Mouse (Mus musculus) lung, embryonic 14.5 days (tissue): Measurements from ENCODE around the gene H2-K1. TPM values are rescaled to one million over a fixed set of nuclear protein-coding genes. Genes with fewer than 3 reads are reported as not detected.
"Not testable (repeated sequence)": the region's sequence is repeated elsewhere in the genome, so short reads cannot be mapped to it uniquely, and the experiment has no call there.

Experiments
- ATAC-seq: fragments of 200-750 bp; cut with Nextera tagmentation; 2 replicates; pipeline ENCODE4 v1.8.0; 2017; ENCODE audit warnings: mild to moderate bottlenecking, moderate TSS enrichment, moderate library complexity; ENCODE audit not compliant: insufficient read depth
- DNase-seq: peaks from one replicate; pipeline ENCODE4 v3.0.0-alpha.2; 2015
- H3K27ac ChIP-seq: fragments of 300-500 bp; sonication (generic); 2 replicates; pipeline ENCODE4 v1.5.1; 2014; ENCODE audit warnings: low read depth, mild to moderate bottlenecking, moderate library complexity
- H3K27me3 ChIP-seq: fragments of 300-500 bp; sonication (generic); 2 replicates; pipeline ENCODE4 v1.6.1; 2014; ENCODE audit warnings: low read length, control low read depth; ENCODE audit not compliant: insufficient read depth
- H3K36me3 ChIP-seq: fragments of 300-500 bp; sonication (generic); 2 replicates; pipeline ENCODE4 v1.6.1; 2014; ENCODE audit warnings: control low read depth; ENCODE audit not compliant: insufficient read depth
- H3K4me1 ChIP-seq: fragments of 300-500 bp; sonication (generic); 2 replicates; pipeline ENCODE4 v1.6.1; 2014; ENCODE audit warnings: antibody characterized with exemption, control low read depth; ENCODE audit not compliant: insufficient read depth
- H3K4me2 ChIP-seq: fragments of 300-500 bp; sonication (generic); 2 replicates; pipeline ENCODE4 v1.6.1; 2014; ENCODE audit warnings: mild to moderate bottlenecking
- H3K4me3 ChIP-seq: fragments of 300-500 bp; sonication (generic); 2 replicates; pipeline ENCODE4 v1.5.1; 2014; ENCODE audit warnings: low read depth, low read length
- H3K9ac ChIP-seq: fragments of 300-500 bp; sonication (generic); 2 replicates; pipeline ENCODE4 v1.6.1; 2014
- H3K9me3 ChIP-seq: fragments of 300-500 bp; sonication (generic); 2 replicates; pipeline ENCODE4 v1.6.1; 2016; ENCODE audit warnings: low read depth, low read length, control low read depth
- CTCF ChIP-seq: IDR thresholded peaks from 2 replicates; pipeline ENCODE4 v1.5.1; 2016; ENCODE audit warnings: antibody characterized with exemption, low read depth
- WGBS: fragments of 180-500 bp; shearing (Covaris S2); extraction: QIAGEN DNeasy Blood & Tissue Kit; methylation state at CpG from one replicate; pipeline ENCODE4 v1.1.7; 2014; 5-methylcytosine and 5-hydroxymethylcytosine counted together
- polyA plus RNA-seq: library from polyadenylated mRNA; unstranded; fragments of >200 nt; fragmentation: Nextera tagmentation; extraction: Ambion mirVana; gene quantifications from 2 replicates; pipeline ENCODE4 v1.2.1, GENCODE M21; 2014

Gene H2-K1
- polyA plus RNA-seq, 1 experiment from 2014 or later: 24.4 TPM

- Histone ChIP-seq H3K9ac (peak overlapping the region; percentile 53), H3K27ac (no peak overlapping the region), H3K4me2 (peak overlapping the region; percentile 93), H3K4me3 (peak overlapping the region; percentile 52), H3K9me3 (no peaks in the 10 kb centered on the region), H3K27me3 (peaks cover 22% of the 10 kb centered on the region), H3K36me3 (no peaks in the 10 kb centered on the region), H3K4me1 (no peaks in the 10 kb centered on the region)
- peak; percentile 31; the same call in 1 of the 2 replicates for ATAC-seq
- WGBS: 2% methylated on average over 86 of the region's 87 CpGs
- peak; percentile 11 for DNase-seq
- TF ChIP-seq CTCF: no peak
These were observed 602 bp downstream of the H2-K1 start for GRCm38 (mm10) chr17:33999341-34000149.

GRCm38 (mm10) chr17:33998697-33999096 is 1.4 kb downstream of the H2-K1 start:
- H3K4me2 ChIP-seq, ATAC-seq, H3K9ac ChIP-seq, DNase-seq, H3K4me3 ChIP-seq, H3K9me3 ChIP-seq, H3K4me1 ChIP-seq, H3K36me3 ChIP-seq, H3K27ac ChIP-seq: not testable (repeated sequence)
- H3K27me3 ChIP-seq: peaks cover 22% of the 10 kb centered on the region
- 35% methylated on average over 5 of the region's 5 CpGs for WGBS

GRCm38 (mm10) chr17:33997025-33997424 is 3.1 kb downstream of the H2-K1 start:
- not testable (repeated sequence) for ATAC-seq

GRCm38 (mm10) chr17:33995651-33996050 is 4.5 kb downstream of the H2-K1 start:
- ATAC-seq: no peak
- no peaks in the 10 kb centered on the region for H3K36me3 ChIP-seq
- no peaks in the 10 kb centered on the region for H3K9me3 ChIP-seq
- DNase-seq: no peak
- no peak overlapping the region for H3K27ac ChIP-seq
- H3K4me1 ChIP-seq: no peaks in the 10 kb centered on the region
- peaks cover 19% of the 10 kb centered on the region for H3K27me3 ChIP-seq
- TF ChIP-seq CTCF: no peak
- H3K4me3 ChIP-seq: no peak overlapping the region
- no peak overlapping the region for H3K9ac ChIP-seq
- 43% methylated on average over 3 of the region's 3 CpGs for WGBS
- no peak overlapping the region for H3K4me2 ChIP-seq

More at GRCm38 (mm10) chr17:33997025-33997424, 3.1 kb downstream of the H2-K1 start:
- WGBS: 94% methylated on average over 2 of the region's 2 CpGs
- H3K27me3 ChIP-seq: peaks cover 22% of the 10 kb centered on the region
- not testable (repeated sequence) for H3K4me3 ChIP-seq, H3K9me3 ChIP-seq, H3K4me1 ChIP-seq, H3K36me3 ChIP-seq, DNase-seq, H3K4me2 ChIP-seq, H3K9ac ChIP-seq, H3K27ac ChIP-seq

GRCm38 (mm10) chr17:33994959-33995358 is 5.2 kb downstream of the H2-K1 start:
- DNase-seq: no peak
- ATAC-seq: no peak
- 90% methylated on average over 8 of the region's 8 CpGs for WGBS
- H3K36me3 ChIP-seq: no peaks in the 10 kb centered on the region
- H3K4me1 ChIP-seq: no peaks in the 10 kb centered on the region
- H3K4me2 ChIP-seq: no peak overlapping the region
- H3K4me3 ChIP-seq: no peak overlapping the region
- H3K27ac ChIP-seq: no peak overlapping the region
- no peak overlapping the region for H3K9ac ChIP-seq
- no peaks in the 10 kb centered on the region for H3K9me3 ChIP-seq
- TF ChIP-seq CTCF: no peak
- peaks cover 13% of the 10 kb centered on the region for H3K27me3 ChIP-seq

GRCm38 (mm10) chr17:33991788-33992664 is 8.1 kb downstream of the H2-K1 start:
- H3K4me1 ChIP-seq: no peaks in the 10 kb centered on the region
- no peak overlapping the region for H3K27ac ChIP-seq
- H3K4me2 ChIP-seq: no peak overlapping the region
- H3K9me3 ChIP-seq: no peaks in the 10 kb centered on the region
- peak; percentile 91 for DNase-seq
- TF ChIP-seq CTCF: peak; percentile 84
- H3K4me3 ChIP-seq: no peak overlapping the region
- ATAC-seq: peak; percentile 21; the same call in 1 of the 2 replicates
- H3K36me3 ChIP-seq: no peaks in the 10 kb centered on the region
- WGBS: 33% methylated on average over 10 of the region's 10 CpGs
- no peaks in the 10 kb centered on the region for H3K27me3 ChIP-seq
- no peak overlapping the region for H3K9ac ChIP-seq

- not testable (repeated sequence) for H3K36me3 ChIP-seq, H3K4me1 ChIP-seq, H3K27ac ChIP-seq, H3K9me3 ChIP-seq, H3K9ac ChIP-seq, ATAC-seq
- H3K4me3 ChIP-seq: 0 out of 2 replicates have a peak overlapping the region, but pooled peaks have one; percentile 44
- H3K27me3 ChIP-seq: peaks cover 35% of the 10 kb centered on the region
- DNase-seq: peak; percentile 67
- peak overlapping the region; percentile 64 for H3K4me2 ChIP-seq
- TF ChIP-seq CTCF: peak; percentile 89
- WGBS: 6% methylated on average over 8 of the region's 8 CpGs
These were observed 18.0 kb downstream of the H2-K1 start for GRCm38 (mm10) chr17:33982136-33982535.
